Mouse (Mus musculus) kidney, embryonic 15.5 days (tissue): Measurements from ENCODE around the gene Lrpap1. TPM values are rescaled to one million over a fixed set of nuclear protein-coding genes. Genes with fewer than 3 reads are reported as not detected.

ENCODE experiments used
- ATAC-seq: fragments of 200-750 bp; cut with Nextera tagmentation; replicated peaks from 2 replicates; pipeline ENCODE4 v1.8.0; 2017; ENCODE audit warnings: moderate TSS enrichment; ENCODE audit not compliant: low FRiP score
- H3K27ac ChIP-seq: fragments of 300-500 bp; sonication (generic); 2 replicates; pipeline ENCODE4 v1.5.1; 2015; ENCODE audit warnings: mild to moderate bottlenecking, inconsistent platforms
- H3K27me3 ChIP-seq: fragments of 300-500 bp; sonication (generic); 2 replicates; pipeline ENCODE4 v1.6.1; 2015; ENCODE audit warnings: inconsistent platforms
- H3K36me3 ChIP-seq: fragments of 300-500 bp; sonication (generic); 2 replicates; pipeline ENCODE4 v1.6.1; 2015; ENCODE audit warnings: inconsistent platforms
- H3K4me1 ChIP-seq: fragments of 300-500 bp; sonication (generic); 2 replicates; pipeline ENCODE4 v1.6.1; 2015; ENCODE audit warnings: inconsistent platforms
- H3K4me2 ChIP-seq: fragments of 300-500 bp; sonication (generic); 2 replicates; pipeline ENCODE4 v1.6.1; 2015; ENCODE audit warnings: moderate library complexity, mild to moderate bottlenecking, inconsistent platforms
- H3K4me3 ChIP-seq: fragments of 300-500 bp; sonication (generic); replicated peaks from 2 replicates; pipeline ENCODE4 v1.5.1; 2015; ENCODE audit warnings: mild to moderate bottlenecking, inconsistent platforms
- H3K9ac ChIP-seq: fragments of 300-500 bp; sonication (generic); 2 replicates; pipeline ENCODE4 v1.6.1; 2015; ENCODE audit warnings: mild to moderate bottlenecking, inconsistent platforms
- H3K9me3 ChIP-seq: fragments of 300-500 bp; sonication (generic); replicated peaks from 2 replicates; pipeline ENCODE4 v1.6.1; 2016; ENCODE audit warnings: inconsistent platforms
- WGBS: fragments of 180-500 bp; shearing (Covaris S2); methylation state at CpG from one replicate; pipeline ENCODE4 v1.1.7; 2015; ENCODE audit warnings: mixed read lengths; 5-methylcytosine and 5-hydroxymethylcytosine counted together
- polyA plus RNA-seq: library from polyadenylated mRNA; unstranded; fragments of >200 nt; fragmentation: Nextera tagmentation; extraction: Ambion mirVana; gene quantifications from 2 replicates; pipeline ENCODE4 v1.2.1, GENCODE M21; 2015

Lrpap1 gene
- polyA plus RNA-seq, 1 experiment from 2014 or later: 196 TPM

DNA sequence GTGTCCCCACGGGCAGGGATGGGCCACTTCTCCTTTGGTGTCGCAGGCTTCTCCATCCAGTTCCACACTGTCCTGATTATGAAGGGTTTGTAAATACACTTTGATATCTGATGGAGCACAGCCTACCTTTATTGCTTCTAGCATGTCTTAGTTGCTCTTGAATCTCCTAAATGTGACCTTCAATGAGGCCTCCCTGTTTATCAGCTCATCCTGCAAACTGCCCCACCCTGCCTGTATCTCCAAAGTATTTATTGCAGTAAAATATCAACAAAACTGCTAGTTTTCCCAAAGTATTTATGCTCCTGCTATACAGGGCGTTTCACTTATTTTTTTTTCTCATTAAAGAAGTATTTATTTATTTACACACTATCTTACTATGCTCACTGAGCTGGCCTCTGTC is 10.4 kb upstream of the Lrpap1 start:
- Histone ChIP-seq H3K27me3 (0 out of 2 replicates have a peak, but pooled peaks cover 4% of the 10 kb centered on the region), H3K9me3 (no peaks in the 10 kb centered on the region), H3K4me2 (no peak overlapping the region), H3K36me3 (no peaks in the 10 kb centered on the region), H3K9ac (no peak overlapping the region), H3K4me3 (no peak overlapping the region), H3K27ac (no peak overlapping the region), H3K4me1 (no peaks in the 10 kb centered on the region)
- ATAC-seq: no peak
- 79% methylated on average over 3 of the region's 3 CpGs for WGBS

DNA sequence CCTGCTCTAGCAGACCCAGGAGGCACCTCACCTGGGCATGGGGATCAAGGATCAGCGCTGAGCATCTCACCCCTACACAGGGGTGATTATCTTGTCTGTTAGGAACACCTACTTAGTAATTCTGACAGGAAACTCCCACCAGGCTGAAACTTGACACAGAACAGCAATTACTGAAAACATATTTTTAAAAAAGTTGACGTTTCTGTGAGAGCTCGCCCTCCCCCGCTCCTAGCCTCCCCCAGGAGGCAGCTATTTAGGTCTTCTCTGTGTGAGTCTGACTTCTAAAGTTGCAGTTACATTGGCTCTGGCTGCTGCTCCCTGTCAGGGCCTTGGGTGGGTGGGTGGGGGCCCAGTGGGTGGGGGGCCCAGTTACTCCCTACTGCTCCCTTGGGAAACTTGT is 6.9 kb upstream of the Lrpap1 start:
- no peak overlapping the region for H3K4me3 ChIP-seq
- no peaks in the 10 kb centered on the region for H3K36me3 ChIP-seq
- no peak overlapping the region for H3K4me2 ChIP-seq
- WGBS: 37% methylated on average over 4 of the region's 4 CpGs
- H3K9ac ChIP-seq: no peak overlapping the region
- no peak for ATAC-seq
- H3K4me1 ChIP-seq: no peaks in the 10 kb centered on the region
- no peak overlapping the region for H3K27ac ChIP-seq
- no peaks in the 10 kb centered on the region for H3K27me3 ChIP-seq
- H3K9me3 ChIP-seq: no peaks in the 10 kb centered on the region

DNA sequence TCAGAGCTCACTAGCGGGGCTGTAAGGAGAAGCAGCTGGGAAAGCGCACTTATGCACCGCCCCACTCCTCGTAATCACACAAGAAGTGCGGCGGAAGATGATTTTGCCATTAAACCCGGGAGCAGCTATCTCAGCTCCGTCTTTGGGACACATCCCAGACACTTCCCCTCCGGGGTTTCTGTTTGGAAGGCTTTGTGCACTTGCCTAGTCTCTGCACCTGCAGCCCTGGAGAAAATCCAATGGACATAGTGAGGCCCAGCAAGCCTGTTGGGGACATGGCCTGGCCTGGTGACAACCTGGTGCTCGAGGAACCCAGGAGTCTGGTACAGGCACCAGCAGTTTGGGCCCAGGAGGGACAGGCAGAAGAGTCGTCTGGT is 344 bp upstream of the Lrpap1 start:
- H3K27me3 ChIP-seq: no peaks in the 10 kb centered on the region
- peak overlapping the region; percentile 90 for H3K4me3 ChIP-seq
- H3K4me2 ChIP-seq: peak overlapping the region; percentile 70
- peaks cover 26% of the 10 kb centered on the region for H3K4me1 ChIP-seq
- no peak for ATAC-seq
- H3K9me3 ChIP-seq: no peaks in the 10 kb centered on the region
- H3K36me3 ChIP-seq: peaks cover 18% of the 10 kb centered on the region
- WGBS: 8% methylated on average over 11 of the region's 11 CpGs
- H3K27ac ChIP-seq: 0 out of 2 replicates have a peak overlapping the region, but pooled peaks have one; percentile 1
- H3K9ac ChIP-seq: peak overlapping the region; percentile 35; the same call in 1 of the 2 replicates

DNA sequence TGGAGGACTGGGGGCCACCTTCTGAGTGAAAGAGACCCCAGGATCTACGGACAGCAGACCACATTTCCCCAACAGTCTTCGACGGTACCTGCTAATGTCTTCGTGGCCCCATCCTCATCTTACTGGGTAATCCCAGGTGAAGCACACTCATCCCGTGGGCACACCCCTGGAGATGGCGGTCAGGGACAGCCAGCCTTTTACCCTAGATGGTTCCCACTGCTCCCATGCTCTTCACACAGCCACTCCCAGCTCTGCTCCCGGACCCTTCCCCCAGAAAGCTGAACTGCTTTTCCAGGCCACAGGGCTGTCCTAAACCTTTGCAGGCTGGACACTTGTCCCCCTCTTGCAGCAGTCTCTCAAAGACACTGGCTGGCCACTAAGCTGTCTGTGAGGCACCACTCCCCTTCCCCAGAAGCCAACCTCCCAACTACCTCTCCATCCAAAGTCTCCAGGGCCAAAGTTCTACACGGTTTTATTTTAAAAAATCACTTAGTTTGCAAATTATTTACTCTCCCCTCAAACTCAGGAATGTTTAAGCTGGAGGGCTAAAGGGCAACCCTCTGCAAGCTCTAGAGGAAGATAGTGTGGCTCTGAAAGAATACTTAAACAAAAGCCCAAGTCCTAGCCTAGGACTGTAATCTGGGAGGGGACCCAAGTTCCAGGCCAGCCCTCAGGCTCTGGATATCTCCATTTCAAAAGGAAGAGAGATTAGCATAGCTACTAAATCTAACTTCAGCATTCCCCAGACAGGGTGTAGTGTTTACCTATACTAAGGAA is 1.2 kb downstream of the Lrpap1 start:
- ATAC-seq: no peak
- Histone ChIP-seq H3K4me3 (peak overlapping the region; percentile 90), H3K27me3 (no peaks in the 10 kb centered on the region), H3K9ac (peak overlapping the region; percentile 62), H3K27ac (peak overlapping the region; percentile 77; the same call in 1 of the 2 replicates), H3K9me3 (no peaks in the 10 kb centered on the region), H3K4me2 (peak overlapping the region; percentile 70), H3K36me3 (peaks cover 33% of the 10 kb centered on the region), H3K4me1 (peaks cover 26% of the 10 kb centered on the region)
- WGBS: 63% methylated on average over 8 of the region's 8 CpGs

DNA sequence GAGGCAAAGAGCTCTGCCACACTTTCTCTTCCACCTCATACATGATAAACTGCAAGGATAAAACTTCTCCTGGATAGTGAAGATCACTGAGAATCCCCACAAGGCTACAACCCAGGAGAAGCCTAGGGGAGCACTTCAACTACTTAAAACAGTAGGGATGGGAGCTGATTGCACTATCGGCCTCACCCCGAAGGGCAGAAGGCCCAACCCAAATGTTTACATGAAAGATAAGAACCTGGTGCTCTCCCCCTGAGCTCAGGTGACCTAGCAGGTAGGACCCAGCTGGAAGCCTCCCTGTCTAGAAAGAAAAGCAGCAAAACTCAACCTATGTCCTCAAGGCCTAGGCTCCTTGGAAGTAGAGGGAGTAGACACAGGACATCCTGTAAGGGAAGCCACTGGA is 2.0 kb downstream of the Lrpap1 start:
- WGBS: 78% methylated on average over 2 of the region's 2 CpGs
- no peaks in the 10 kb centered on the region for H3K9me3 ChIP-seq
- H3K4me3 ChIP-seq: peak overlapping the region; percentile 90
- peaks cover 41% of the 10 kb centered on the region for H3K36me3 ChIP-seq
- H3K9ac ChIP-seq: no peak overlapping the region
- no peak overlapping the region for H3K27ac ChIP-seq
- ATAC-seq: no peak
- peak overlapping the region; percentile 70 for H3K4me2 ChIP-seq
- no peaks in the 10 kb centered on the region for H3K27me3 ChIP-seq
- H3K4me1 ChIP-seq: peaks cover 26% of the 10 kb centered on the region

DNA sequence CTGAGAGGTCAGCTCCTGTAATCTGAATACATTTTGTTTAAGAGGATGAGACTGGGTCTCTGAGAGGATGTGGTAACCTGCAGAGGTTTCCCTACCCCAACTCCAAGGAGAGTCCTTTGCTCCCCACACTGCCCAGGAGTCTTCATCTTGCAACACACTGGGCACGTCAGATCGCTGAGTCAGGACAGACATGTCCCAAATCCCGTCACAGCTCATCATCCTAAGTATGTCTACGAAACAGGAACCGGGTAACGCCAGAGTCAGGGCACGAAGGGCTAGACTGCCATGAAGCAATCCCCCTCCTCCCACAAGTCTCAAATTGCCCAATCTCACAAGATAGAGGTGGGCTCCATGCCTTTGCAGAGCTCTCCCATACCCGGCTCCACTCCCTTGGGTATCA is 2.5 kb downstream of the Lrpap1 start:
- H3K27me3 ChIP-seq: no peaks in the 10 kb centered on the region

DNA sequence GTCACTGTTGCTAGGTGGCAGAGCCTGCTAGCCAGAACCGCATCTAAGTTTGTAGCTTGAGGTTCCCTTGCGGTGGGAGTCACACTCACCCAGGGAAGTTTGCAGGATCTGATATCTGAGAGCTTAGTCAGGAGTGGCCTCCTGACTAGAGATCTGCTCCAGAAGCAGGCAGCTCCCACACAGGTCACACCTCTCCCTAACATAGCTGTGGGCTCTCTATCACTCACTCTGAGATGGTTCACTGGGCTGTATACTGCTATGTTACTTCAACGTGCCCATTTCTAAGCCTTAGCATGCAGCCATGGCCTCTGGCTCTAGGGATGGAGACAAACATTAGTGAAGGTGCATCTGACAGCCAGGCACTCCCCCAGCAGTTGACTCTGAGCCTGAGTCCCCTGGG is 13.9 kb downstream of the Lrpap1 start:
- Histone ChIP-seq H3K27me3 (no peaks in the 10 kb centered on the region), H3K9ac (no peak overlapping the region), H3K27ac (no peak overlapping the region), H3K9me3 (no peaks in the 10 kb centered on the region), H3K36me3 (peaks cover 57% of the 10 kb centered on the region), H3K4me2 (no peak overlapping the region), H3K4me3 (no peak overlapping the region), H3K4me1 (no peaks in the 10 kb centered on the region)
- ATAC-seq: peak; percentile 61
- 41% methylated on average over 3 of the region's 3 CpGs for WGBS

More for the DNA sequence above, 2.5 kb downstream of the Lrpap1 start:
- Histone ChIP-seq H3K27ac (no peak overlapping the region), H3K36me3 (peaks cover 46% of the 10 kb centered on the region), H3K4me1 (peaks cover 26% of the 10 kb centered on the region), H3K9ac (no peak overlapping the region), H3K9me3 (no peaks in the 10 kb centered on the region), H3K4me3 (no peak overlapping the region), H3K4me2 (peak overlapping the region; percentile 70; the same call in 1 of the 2 replicates)
- WGBS: 63% methylated on average over 8 of the region's 8 CpGs
- no peak for ATAC-seq

DNA sequence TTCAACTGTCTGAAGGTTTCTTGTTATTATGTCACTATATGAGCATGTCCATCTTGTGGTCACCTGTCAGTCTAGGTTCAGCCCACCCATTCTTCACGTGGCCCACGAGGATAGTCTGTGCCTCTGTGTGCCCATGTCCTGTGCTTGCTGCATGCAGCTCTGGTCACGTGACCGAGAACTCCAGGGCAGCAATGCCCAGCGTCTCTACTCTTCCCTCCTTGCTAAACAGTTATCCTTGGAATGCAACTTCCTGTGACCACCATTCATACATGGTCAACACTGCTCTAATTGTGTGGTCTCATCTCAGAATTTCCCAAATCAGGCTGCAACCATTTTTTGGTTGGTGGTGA is 16.0 kb downstream of the Lrpap1 start:
- ATAC-seq: no peak
- H3K9me3 ChIP-seq: no peaks in the 10 kb centered on the region
- no peak overlapping the region for H3K9ac ChIP-seq
- no peak overlapping the region for H3K4me2 ChIP-seq
- no peaks in the 10 kb centered on the region for H3K27me3 ChIP-seq
- no peak overlapping the region for H3K27ac ChIP-seq
- WGBS: 84% methylated on average over 5 of the region's 5 CpGs
- no peaks in the 10 kb centered on the region for H3K4me1 ChIP-seq
- peaks cover 37% of the 10 kb centered on the region for H3K36me3 ChIP-seq
- no peak overlapping the region for H3K4me3 ChIP-seq

DNA sequence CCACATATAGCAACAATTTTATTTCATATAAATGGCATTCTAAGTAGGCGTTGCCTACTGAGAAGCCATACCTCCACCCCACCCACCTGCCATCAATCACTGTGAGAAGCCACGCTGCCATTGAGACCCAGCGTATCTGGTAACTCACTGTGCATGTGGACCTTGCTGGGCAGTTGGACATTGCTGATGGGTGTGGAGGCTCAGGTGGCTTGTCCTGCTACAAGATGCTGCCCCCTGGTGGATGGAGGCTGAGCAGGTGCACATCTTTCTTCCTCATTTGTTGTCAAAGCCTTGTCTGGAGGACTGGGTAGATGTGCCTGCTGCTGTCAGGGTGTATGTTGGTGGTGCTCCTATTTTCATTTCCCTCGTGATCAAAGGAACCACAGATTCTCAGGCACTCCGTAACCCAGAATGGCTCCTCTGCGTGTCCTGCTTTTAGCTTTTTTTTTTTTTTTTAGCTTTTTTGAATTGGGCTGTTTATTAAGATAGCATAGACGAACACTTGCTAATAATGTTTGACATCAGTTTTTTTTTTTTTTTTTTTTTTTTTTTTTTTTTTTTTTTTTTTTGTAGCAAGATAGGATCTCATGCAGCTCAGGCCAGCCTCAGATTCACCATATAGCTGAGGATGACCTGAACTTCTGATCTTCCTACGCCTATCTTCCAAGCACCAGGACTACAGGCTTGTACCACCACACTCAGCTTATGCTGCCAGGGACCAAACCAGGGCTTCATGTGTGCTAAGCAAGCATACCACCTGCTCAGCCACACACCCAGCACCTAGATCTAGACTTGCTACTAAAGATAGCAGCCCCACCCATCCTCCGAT is 16.6 kb downstream of the Lrpap1 start:
- no peak overlapping the region for H3K27ac ChIP-seq
- H3K36me3 ChIP-seq: peaks cover 33% of the 10 kb centered on the region
- 63% methylated on average over 9 of the region's 9 CpGs for WGBS
- no peak overlapping the region for H3K9ac ChIP-seq
- H3K9me3 ChIP-seq: no peaks in the 10 kb centered on the region
- H3K27me3 ChIP-seq: no peaks in the 10 kb centered on the region
- H3K4me3 ChIP-seq: no peak overlapping the region
- ATAC-seq: no peak
- H3K4me1 ChIP-seq: no peaks in the 10 kb centered on the region
- no peak overlapping the region for H3K4me2 ChIP-seq

DNA sequence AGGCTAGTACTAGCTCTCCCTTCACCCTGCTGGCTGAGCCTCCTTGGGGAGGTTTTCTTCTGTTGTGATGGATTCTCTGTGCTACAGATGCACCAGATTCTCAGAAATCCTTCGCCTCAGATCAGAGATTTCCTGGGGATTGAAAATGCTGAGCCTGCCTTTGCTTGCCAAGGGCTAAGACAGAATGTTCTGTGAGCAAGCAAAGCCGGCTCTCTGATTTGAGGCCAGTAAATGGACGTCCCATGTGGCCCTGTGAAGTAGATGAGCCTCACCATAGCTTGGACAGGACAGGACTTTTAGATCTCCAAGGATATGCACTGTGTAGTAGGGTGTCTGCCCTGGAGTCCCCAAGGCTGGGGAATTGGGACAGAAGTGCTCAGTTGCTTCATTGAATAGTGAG is 20.7 kb downstream of the Lrpap1 start:
- Histone ChIP-seq H3K4me3 (no peak overlapping the region), H3K27me3 (0 out of 2 replicates have a peak, but pooled peaks cover under 1% of the 10 kb centered on the region), H3K9me3 (no peaks in the 10 kb centered on the region), H3K36me3 (no peaks in the 10 kb centered on the region), H3K4me2 (no peak overlapping the region), H3K4me1 (no peaks in the 10 kb centered on the region), H3K27ac (no peak overlapping the region), H3K9ac (no peak overlapping the region)
- WGBS: 74% methylated on average over 3 of the region's 3 CpGs
- no peak for ATAC-seq

DNA sequence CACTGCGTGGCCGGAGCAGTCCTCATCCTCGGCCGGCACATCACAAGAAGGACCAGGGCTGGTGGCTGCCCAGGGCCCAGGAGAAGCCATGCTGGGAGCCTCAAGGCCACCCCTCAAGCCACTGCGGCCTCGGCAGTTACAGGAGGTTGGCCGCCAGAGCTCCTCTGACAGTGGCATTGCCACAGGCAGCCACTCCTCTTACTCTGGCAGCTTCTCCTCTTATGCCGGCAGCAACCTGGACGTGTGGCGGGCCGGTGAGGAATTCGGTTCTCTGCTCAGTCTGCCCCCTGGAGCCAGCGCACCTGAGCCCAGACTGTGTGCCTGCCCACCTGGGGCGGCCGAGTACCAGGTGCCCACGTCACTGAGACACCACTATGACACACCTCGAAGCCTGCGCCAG is 26.5 kb downstream of the Lrpap1 start:
- H3K4me1 ChIP-seq: peaks cover 6% of the 10 kb centered on the region; the same call in 1 of the 2 replicates
- no peak for ATAC-seq
- no peak overlapping the region for H3K4me3 ChIP-seq
- H3K9me3 ChIP-seq: no peaks in the 10 kb centered on the region
- no peaks in the 10 kb centered on the region for H3K36me3 ChIP-seq
- WGBS: 46% methylated on average over 18 of the region's 18 CpGs
- H3K27ac ChIP-seq: no peak overlapping the region
- no peak overlapping the region for H3K4me2 ChIP-seq
- no peak overlapping the region for H3K9ac ChIP-seq
- peaks cover 10% of the 10 kb centered on the region for H3K27me3 ChIP-seq

DNA sequence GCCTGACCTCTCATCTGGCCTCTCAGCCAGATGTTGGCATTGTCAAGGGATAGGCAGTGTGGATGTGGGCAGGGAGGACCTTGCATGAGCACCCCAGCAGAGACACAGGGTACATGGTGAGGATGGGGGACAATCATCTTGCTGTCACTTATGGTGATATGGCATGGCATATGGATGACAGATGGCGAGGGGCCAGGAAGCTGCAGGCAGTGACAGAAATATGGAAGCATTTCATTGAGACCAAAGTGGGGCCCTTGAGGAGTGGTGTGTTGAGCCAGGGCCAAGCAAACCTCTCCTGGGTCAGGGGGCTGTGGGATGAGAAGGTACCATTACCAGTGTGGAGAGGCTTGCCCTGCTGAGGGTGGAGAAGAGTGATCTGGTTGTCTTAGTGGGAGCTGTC is 29.2 kb downstream of the Lrpap1 start:
- H3K9me3 ChIP-seq: no peaks in the 10 kb centered on the region
- H3K36me3 ChIP-seq: no peaks in the 10 kb centered on the region
- H3K4me3 ChIP-seq: no peak overlapping the region
- H3K9ac ChIP-seq: no peak overlapping the region
- peaks cover 6% of the 10 kb centered on the region; the same call in 1 of the 2 replicates for H3K4me1 ChIP-seq
- no peak overlapping the region for H3K27ac ChIP-seq
- no peak for ATAC-seq
- no peak overlapping the region for H3K4me2 ChIP-seq
- peaks cover 10% of the 10 kb centered on the region for H3K27me3 ChIP-seq
- 89% methylated on average over 1 of the region's 1 CpGs for WGBS
